Mouse (Mus musculus): ENCODE measurements around the gene Lztfl1. TPM values are rescaled to one million over a fixed set of nuclear protein-coding genes. Genes with fewer than 3 reads are reported as not detected.
A peak's percentile ranks its signal among the peaks of the same experiment; 100 is the strongest.
"Not testable (repeated sequence)": the region's sequence is repeated elsewhere in the genome, so short reads cannot be mapped to it uniquely, and the experiment has no call there.

Lztfl1 gene
- polyA plus RNA-seq, 1 experiment from 2014 or later, result 65.8 TPM

- Histone ChIP-seq H3K4me2 (peak within 1 kb of the TSS; percentile 79), H3K9ac (peak within 1 kb of the TSS; percentile 64), H3K9me3 (no peaks in the 10 kb centered on the region), H3K36me3 (no peaks in the 10 kb centered on the region), H3K4me3 (peak within 1 kb of the TSS; percentile 47), H3K27me3 (peaks cover 76% of the 10 kb centered on the region), H3K27ac (no peak within 1 kb of the TSS), H3K4me1 (peaks cover 10% of the 10 kb centered on the region)
- 0 out of 2 replicates have a peak, but pooled peaks have one; percentile 43 for ATAC-seq (ENCODE audit: insufficient number of reproducible peaks, insufficient read depth, low FRiP score, low TSS enrichment, low read depth)
- under 1% methylated on average over 73 of the region's 73 CpGs for WGBS
Observed at GRCm38 (mm10) chr9:123678327-123679105, 39.0 kb downstream of the Lztfl1 start, which contains the start of the genes Ccr9 and Slc6a20a. TSS of gene Ccr9 (plus strand) at chr9:123678439. TSS of gene Slc6a20a (minus strand) at chr9:123678885.

GRCm38 (mm10) chr9:123665645-123666044 lies 51.9 kb downstream of the Lztfl1 start:
- H3K27me3 ChIP-seq, result no peaks in the 10 kb centered on the region
- H3K4me3 ChIP-seq, result no peak overlapping the region
- H3K27ac ChIP-seq, result no peak overlapping the region
- no peaks in the 10 kb centered on the region for H3K36me3 ChIP-seq
- H3K4me1 ChIP-seq, result no peaks in the 10 kb centered on the region
- no peaks in the 10 kb centered on the region for H3K9me3 ChIP-seq
- WGBS, result 45% methylated on average over 5 of the region's 5 CpGs
- H3K4me2 ChIP-seq, result no peak overlapping the region
- no peak overlapping the region for H3K9ac ChIP-seq
- ATAC-seq (ENCODE audit: insufficient number of reproducible peaks, insufficient read depth, low FRiP score, low TSS enrichment, low read depth), result no peak

GRCm38 (mm10) chr9:123659986-123660676 lies 57.4 kb downstream of the Lztfl1 start:
- not testable (repeated sequence) for H3K4me1 ChIP-seq; ATAC-seq (ENCODE audit: insufficient number of reproducible peaks, insufficient read depth, low FRiP score, low TSS enrichment, low read depth); H3K9me3 ChIP-seq; H3K9ac ChIP-seq; H3K27ac ChIP-seq; H3K4me3 ChIP-seq; H3K27me3 ChIP-seq; H3K4me2 ChIP-seq; H3K36me3 ChIP-seq
- 84% methylated on average over 18 of the region's 18 CpGs for WGBS

- Histone ChIP-seq H3K9ac (no peak overlapping the region), H3K27me3 (no peaks in the 10 kb centered on the region), H3K4me3 (no peak overlapping the region), H3K4me1 (no peaks in the 10 kb centered on the region), H3K27ac (no peak overlapping the region), H3K36me3 (no peaks in the 10 kb centered on the region), H3K4me2 (no peak overlapping the region), H3K9me3 (no peaks in the 10 kb centered on the region)
- ATAC-seq (ENCODE audit: insufficient number of reproducible peaks, insufficient read depth, low FRiP score, low TSS enrichment, low read depth), result no peak
Observed at GRCm38 (mm10) chr9:123658981-123659380, 58.5 kb downstream of the Lztfl1 start.

- WGBS, result 85% methylated on average over 3 of the region's 3 CpGs
- Histone ChIP-seq H3K27me3 (no peaks in the 10 kb centered on the region), H3K36me3 (no peaks in the 10 kb centered on the region), H3K9ac (no peak overlapping the region), H3K4me3 (no peak overlapping the region), H3K4me2 (no peak overlapping the region), H3K9me3 (no peaks in the 10 kb centered on the region), H3K4me1 (no peaks in the 10 kb centered on the region), H3K27ac (no peak overlapping the region)
- ATAC-seq (ENCODE audit: insufficient number of reproducible peaks, insufficient read depth, low FRiP score, low TSS enrichment, low read depth), result no peak
Observed at GRCm38 (mm10) chr9:123657457-123657856, 60.0 kb downstream of the Lztfl1 start.

GRCm38 (mm10) chr9:123651369-123651768 lies 66.1 kb downstream of the Lztfl1 start:
- no peaks in the 10 kb centered on the region for H3K36me3 ChIP-seq
- ATAC-seq (ENCODE audit: insufficient number of reproducible peaks, insufficient read depth, low FRiP score, low TSS enrichment, low read depth), result no peak

GRCm38 (mm10) chr9:123649785-123650511 lies 67.5 kb downstream of the Lztfl1 start:
- H3K27me3 ChIP-seq, result no peaks in the 10 kb centered on the region
- WGBS, result 88% methylated on average over 2 of the region's 2 CpGs
- no peak for ATAC-seq (ENCODE audit: insufficient number of reproducible peaks, insufficient read depth, low FRiP score, low TSS enrichment, low read depth)
- no peak overlapping the region for H3K4me3 ChIP-seq
- no peak overlapping the region for H3K4me2 ChIP-seq
- H3K9ac ChIP-seq, result no peak overlapping the region
- no peaks in the 10 kb centered on the region for H3K4me1 ChIP-seq
- no peak overlapping the region for H3K27ac ChIP-seq
- H3K9me3 ChIP-seq, result no peaks in the 10 kb centered on the region
- no peaks in the 10 kb centered on the region for H3K36me3 ChIP-seq

More at GRCm38 (mm10) chr9:123651369-123651768, 66.1 kb downstream of the Lztfl1 start:
- H3K4me3 ChIP-seq, result no peak overlapping the region
- no peaks in the 10 kb centered on the region for H3K9me3 ChIP-seq
- 33% methylated on average over 4 of the region's 4 CpGs for WGBS
- H3K27me3 ChIP-seq, result no peaks in the 10 kb centered on the region
- H3K27ac ChIP-seq, result no peak overlapping the region
- H3K4me1 ChIP-seq, result no peaks in the 10 kb centered on the region
- no peak overlapping the region for H3K9ac ChIP-seq
- no peak overlapping the region for H3K4me2 ChIP-seq

Other genes starting within 250 kb of the Lztfl1 start
- gene Limd1, start 239.0 kb downstream of the Lztfl1 start, polyA plus RNA-seq (2015; fragmentation: Nextera tagmentation; extraction: Ambion mirVana), result 47.0 and 50.2 TPM in 2 replicates
- gene Sacm1l, start 187.9 kb downstream of the Lztfl1 start, polyA plus RNA-seq (2015; fragmentation: Nextera tagmentation; extraction: Ambion mirVana), result 42.8 and 49.3 TPM in 2 replicates
- gene Slc6a20b, start 85.1 kb downstream of the Lztfl1 start, polyA plus RNA-seq (2015; fragmentation: Nextera tagmentation; extraction: Ambion mirVana), result 0.18 and 0.36 TPM in 2 replicates
- gene Ccr9, start 39.3 kb downstream of the Lztfl1 start, polyA plus RNA-seq (2015; fragmentation: Nextera tagmentation; extraction: Ambion mirVana), result 0.14 and 0.26 TPM in 2 replicates
- gene Slc6a20a, start 38.8 kb downstream of the Lztfl1 start, polyA plus RNA-seq (2015; fragmentation: Nextera tagmentation; extraction: Ambion mirVana), result 0.08 and 0.66 TPM in 2 replicates
- 0.31 and 0.45 TPM in 2 replicates for gene Cxcr6, start 88.8 kb upstream of the Lztfl1 start, polyA plus RNA-seq (2015; fragmentation: Nextera tagmentation; extraction: Ambion mirVana)
- 15.2 and 17.4 TPM in 2 replicates for gene Fyco1, start 134.2 kb upstream of the Lztfl1 start, polyA plus RNA-seq (2015; fragmentation: Nextera tagmentation; extraction: Ambion mirVana)
- gene Xcr1, start 144.3 kb upstream of the Lztfl1 start, polyA plus RNA-seq (2015; fragmentation: Nextera tagmentation; extraction: Ambion mirVana), result not detected in 2 replicates

Measured in embryonic facial prominence, embryonic 13.5 days (tissue).